7 mouse cellular contexts compared by ENCODE assay signal in the genomic region with DNA sequence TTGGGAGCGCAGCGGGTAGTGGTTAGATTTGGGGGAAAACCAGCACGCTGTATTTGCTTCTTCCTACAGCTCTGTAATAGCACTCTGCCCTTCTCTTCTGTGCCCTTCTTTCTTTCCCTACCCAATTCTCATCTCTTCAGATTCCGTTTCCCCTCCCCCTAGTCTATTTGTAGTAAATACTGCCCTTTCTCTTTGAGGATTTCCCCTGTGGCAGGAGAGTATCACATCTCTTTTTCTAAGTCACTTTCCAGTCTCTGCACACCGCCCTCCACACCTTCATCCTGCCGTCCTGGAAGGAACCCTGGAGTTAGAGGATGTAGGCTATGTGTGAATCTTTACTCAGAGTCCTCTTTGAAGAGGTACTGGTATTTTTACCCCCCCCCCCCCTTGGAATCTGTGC. TPM values are rescaled to one million over a fixed set of nuclear protein-coding genes. Genes with fewer than 3 reads are reported as not detected.
DNase-seq lines count a peak whose midpoint lies in the region; ATAC-seq and TF ChIP-seq lines count a peak whose summit lies in the region.

No protein-coding gene starts in this region.

- 17% methylated on average over 6 of the region's 6 CpGs for WGBS in lung, embryonic 15.5 days
- 6% methylated on average over 6 of the region's 6 CpGs for WGBS in forebrain, embryonic 12.5 days
- 23% methylated on average over 6 of the region's 6 CpGs for WGBS in liver, embryonic 12.5 days (ENCODE audit: insufficient replicate concordance)
- WGBS in stomach, embryonic 16.5 days: 18% methylated on average over 6 of the region's 6 CpGs
- 35% methylated on average over 6 of the region's 6 CpGs for WGBS in thymus, adult 2 months

- no peak for TF ChIP-seq CTCF in thymus, adult 2 months (IDR thresholded peaks at IDR 0.05; ENCODE audit: borderline replicate concordance, control insufficient read depth, extremely low read depth, insufficient read depth, low read length, poor library complexity)

- 0 out of 2 replicates have a peak, but pooled peaks cover 2% of the 10 kb centered on the region for H3K36me3 ChIP-seq in lung, embryonic 15.5 days
- peaks cover 3% of the 10 kb centered on the region for H3K36me3 ChIP-seq in forebrain, embryonic 12.5 days (replicated peaks)
- peaks cover 15% of the 10 kb centered on the region for H3K36me3 ChIP-seq in liver, embryonic 12.5 days
- no peaks in the 10 kb centered on the region for H3K36me3 ChIP-seq in stomach, embryonic 16.5 days (ENCODE audit: control insufficient read depth, insufficient read depth, low read length)
- no peaks in the 10 kb centered on the region; the same call in 1 of the 2 replicates for H3K36me3 ChIP-seq in thymus, adult 2 months (ENCODE audit: control insufficient read depth, insufficient read depth, low read length)

- no peak for DNase-seq in lung, postnatal 25 days (ENCODE audit: low spot score)
- DNase-seq in right cerebral cortex, postnatal 25 days: no peak
- DNase-seq in thymus, adult 2 months: no peak

- H3K9me3 ChIP-seq in lung, embryonic 15.5 days: no peaks in the 10 kb centered on the region
- no peaks in the 10 kb centered on the region for H3K9me3 ChIP-seq in forebrain, embryonic 12.5 days
- no peaks in the 10 kb centered on the region for H3K9me3 ChIP-seq in liver, embryonic 12.5 days (replicated peaks)
- no peaks in the 10 kb centered on the region for H3K9me3 ChIP-seq in stomach, embryonic 16.5 days (replicated peaks; ENCODE audit: control insufficient read depth, low read length)

- no peak overlapping the region for H3K27ac ChIP-seq in lung, embryonic 15.5 days
- no peak overlapping the region for H3K27ac ChIP-seq in forebrain, embryonic 12.5 days
- peak overlapping the region; percentile 87; the same call in 1 of the 2 replicates for H3K27ac ChIP-seq in liver, embryonic 12.5 days
- H3K27ac ChIP-seq in stomach, embryonic 16.5 days (ENCODE audit: low read length): peak overlapping the region; percentile 75
- no peak overlapping the region for H3K27ac ChIP-seq in thymus, adult 2 months (ENCODE audit: control insufficient read depth, insufficient read depth, low read length)

- H3K4me2 ChIP-seq in lung, embryonic 15.5 days: peak overlapping the region; percentile 94
- peak overlapping the region; percentile 89 for H3K4me2 ChIP-seq in forebrain, embryonic 12.5 days
- H3K4me2 ChIP-seq in liver, embryonic 12.5 days: peak overlapping the region; percentile 86
- H3K4me2 ChIP-seq in stomach, embryonic 16.5 days (ENCODE audit: low read depth, low read length): peak overlapping the region; percentile 77

- ATAC-seq in lung, embryonic 15.5 days (ENCODE audit: borderline replicate concordance, extremely low read depth, low FRiP score, low TSS enrichment): no peak
- no peak for ATAC-seq in forebrain, embryonic 12.5 days (ENCODE audit: low FRiP score)
- ATAC-seq in liver, embryonic 12.5 days: no peak
- ATAC-seq in stomach, embryonic 16.5 days (ENCODE audit: insufficient read depth, low FRiP score): no peak

- TF ChIP-seq POLR2A in thymus, adult 2 months (IDR thresholded peaks at IDR 0.05; ENCODE audit: control insufficient read depth, extremely low read depth, insufficient read depth, low read length, poor library complexity): no peak

- no peaks in the 10 kb centered on the region for H3K27me3 ChIP-seq in lung, embryonic 15.5 days
- H3K27me3 ChIP-seq in forebrain, embryonic 12.5 days: no peaks in the 10 kb centered on the region
- peaks cover 17% of the 10 kb centered on the region; the same call in 1 of the 2 replicates for H3K27me3 ChIP-seq in liver, embryonic 12.5 days (replicated peaks)
- no peaks in the 10 kb centered on the region for H3K27me3 ChIP-seq in stomach, embryonic 16.5 days (ENCODE audit: control insufficient read depth, insufficient read depth, low read length)
- peaks cover 10% of the 10 kb centered on the region for H3K27me3 ChIP-seq in thymus, adult 2 months (ENCODE audit: control insufficient read depth, insufficient read depth, low read length)

- peaks cover 19% of the 10 kb centered on the region for H3K4me1 ChIP-seq in lung, embryonic 15.5 days
- peaks cover 33% of the 10 kb centered on the region for H3K4me1 ChIP-seq in forebrain, embryonic 12.5 days
- H3K4me1 ChIP-seq in liver, embryonic 12.5 days: peaks cover 36% of the 10 kb centered on the region
- H3K4me1 ChIP-seq in stomach, embryonic 16.5 days (ENCODE audit: control insufficient read depth, insufficient read depth, low read length): peaks cover 23% of the 10 kb centered on the region
- H3K4me1 ChIP-seq in thymus, adult 2 months (replicated peaks; ENCODE audit: control insufficient read depth, insufficient read depth, low read length): peaks cover 5% of the 10 kb centered on the region

- H3K9ac ChIP-seq in lung, embryonic 15.5 days: no peak overlapping the region
- H3K9ac ChIP-seq in forebrain, embryonic 12.5 days: peak overlapping the region; percentile 76; the same call in 1 of the 2 replicates
- peak overlapping the region; percentile 82 for H3K9ac ChIP-seq in liver, embryonic 12.5 days
- peak overlapping the region; percentile 69 for H3K9ac ChIP-seq in stomach, embryonic 16.5 days (ENCODE audit: low read length)

- peak overlapping the region; percentile 69 for H3K4me3 ChIP-seq in lung, embryonic 15.5 days
- peak overlapping the region; percentile 76 for H3K4me3 ChIP-seq in forebrain, embryonic 12.5 days (replicated peaks)
- H3K4me3 ChIP-seq in liver, embryonic 12.5 days: peak overlapping the region; percentile 88
- peak overlapping the region; percentile 69 for H3K4me3 ChIP-seq in stomach, embryonic 16.5 days (replicated peaks; ENCODE audit: low read length)
- H3K4me3 ChIP-seq in thymus, adult 2 months (ENCODE audit: control insufficient read depth, insufficient read depth, low read length): no peak overlapping the region

RNA-seq across cellular contexts. Expression of gene Rab30, which starts 1.9 kb away (rescaled TPM):
- polyA plus RNA-seq in lung, embryonic 15.5 days (2015; fragmentation: Nextera tagmentation; extraction: Ambion mirVana): 5.0 and 6.2 TPM in 2 replicates
- 21.7 and 22.0 TPM in 2 replicates for polyA plus RNA-seq in forebrain, embryonic 12.5 days (2016; fragmentation: Nextera tagmentation; extraction: Ambion mirVana)
- 6.2 and 7.9 TPM in 2 replicates for polyA plus RNA-seq in liver, embryonic 12.5 days (2016; fragmentation: Nextera tagmentation; extraction: Ambion mirVana)
- 20.9 and 24.1 TPM in 2 replicates for polyA plus RNA-seq in stomach, embryonic 16.5 days (2015; fragmentation: Nextera tagmentation; extraction: Ambion mirVana)
- 1.1 and 1.2 TPM in 2 replicates for polyA plus RNA-seq in thymus, adult 2 months (2012; rRNA removed)

Comparison
In these comparisons a context has a peak if more than half of its experiments do, and no peak if none do; other contexts are left out.
1. H3K27ac ChIP-seq: peak in liver, embryonic 12.5 days (single experiment) and stomach, embryonic 16.5 days (single experiment); none in lung, embryonic 15.5 days (single experiment), forebrain, embryonic 12.5 days (single experiment) and thymus, adult 2 months (single experiment).
2. Peak in every context shown above with its lines, with median percentiles within 50 percentile points of each other: H3K4me2 ChIP-seq.